Mouse (Mus musculus) myocyte (in vitro differentiated cells): Measurements from ENCODE around the gene Bcl2l14.

Experiments
- POLR2A ChIP-seq: IDR thresholded peaks from one replicate; pipeline ENCODE4 v1.6.1; 2011; ENCODE audit warnings: low read depth, mild to moderate bottlenecking, control low read depth, moderate library complexity; ENCODE audit not compliant: insufficient read length
- TCF12 ChIP-seq: IDR thresholded peaks from one replicate; pipeline ENCODE4 v1.6.1; 2011; ENCODE audit warnings: mild to moderate bottlenecking, control low read depth; ENCODE audit not compliant: poor library complexity, insufficient read depth, severe bottlenecking

GRCm38 (mm10) chr6:134364644-134365043 is 31.5 kb upstream of the Bcl2l14 start:
- TF ChIP-seq POLR2A = no peak
- no peak for TF ChIP-seq TCF12
